Mouse (Mus musculus) T-helper 17 cell (primary cell): ENCODE data around the gene Igf2r.

Experiments used
- in situ Hi-C, 2 experiments: fragments of 300-600 bp; cut with MboI, MseI; formaldehyde crosslinking; loops; 1 replicate in 1 of 2; 2 replicates in 1 of 2; pipeline ENCODE4 v1.15.1; 2025; ENCODE audit warnings: high pct_unique_total_duplicates in 2 of 2

Gene Igf2r

GRCm38 (mm10) chr17:12769380-12769921 is at the start of gene Igf2r:
Igf2r (minus strand) TSS chr17:12769664.
- in situ Hi-C loops, result no loop called here

GRCm38 (mm10) chr17:12815885-12816284 is 46.4 kb upstream of the Igf2r start:
- in situ Hi-C loops, result loop anchor here in 1 of 2 experiments (5.0 kb wide), 1 partner anchor 154 kb away; no protein-coding TSS in a partner anchor

GRCm38 (mm10) chr17:12814502-12814901 is 45.0 kb upstream of the Igf2r start:
- in situ Hi-C loops, result loop anchor here (5.0 kb wide), 1 partner anchor 277 kb away; no protein-coding TSS in a partner anchor

- in situ Hi-C loops, result loop anchor here (5.0 kb wide), 1 partner anchor 274 kb away; no protein-coding TSS in a partner anchor
Measured at GRCm38 (mm10) chr17:12810973-12811303, 41.5 kb upstream of the Igf2r start.

GRCm38 (mm10) chr17:12810103-12810972 is 40.9 kb upstream of the Igf2r start:
- in situ Hi-C loops, result loop anchor here (5.0 kb wide), 1 partner anchor 273 kb away; no protein-coding TSS in a partner anchor

GRCm38 (mm10) chr17:12808851-12809250 is 39.4 kb upstream of the Igf2r start:
- in situ Hi-C loops, result loop anchor here in 1 of 2 experiments (5.0 kb wide), 2 partner anchors 52 to 117 kb away; no protein-coding TSS in a partner anchor

GRCm38 (mm10) chr17:12804584-12805445 is 35.4 kb upstream of the Igf2r start:
- in situ Hi-C loops, result loop anchor here in 1 of 2 experiments (5.0 kb wide), 2 partner anchors 48 to 113 kb away; no protein-coding TSS in a partner anchor

- in situ Hi-C loops, result no loop called here
Measured at GRCm38 (mm10) chr17:12801861-12802540, 32.5 kb upstream of the Igf2r start.

GRCm38 (mm10) chr17:12799368-12800275 is 30.2 kb upstream of the Igf2r start:
- in situ Hi-C loops, result no loop called here

GRCm38 (mm10) chr17:12798571-12798970 is 29.1 kb upstream of the Igf2r start:
- in situ Hi-C loops, result no loop called here

GRCm38 (mm10) chr17:12797427-12798029 is 28.1 kb upstream of the Igf2r start:
- in situ Hi-C loops, result no loop called here

- in situ Hi-C loops, result no loop called here
Measured at GRCm38 (mm10) chr17:12796633-12797032, 27.2 kb upstream of the Igf2r start.

- in situ Hi-C loops, result no loop called here
Measured at GRCm38 (mm10) chr17:12793660-12794406, 24.4 kb upstream of the Igf2r start.

- in situ Hi-C loops, result no loop called here
Measured at GRCm38 (mm10) chr17:12792422-12793206, 23.1 kb upstream of the Igf2r start.

GRCm38 (mm10) chr17:12791420-12791819 is 22.0 kb upstream of the Igf2r start:
- in situ Hi-C loops, result no loop called here

GRCm38 (mm10) chr17:12791079-12791406 is 21.6 kb upstream of the Igf2r start:
- in situ Hi-C loops, result no loop called here

- in situ Hi-C loops, result no loop called here
Measured at GRCm38 (mm10) chr17:12790353-12791078, 21.1 kb upstream of the Igf2r start.
